Mouse (Mus musculus) neural tube, embryonic 13.5 days (tissue): Measurements from ENCODE around the gene Cct4. TPM values are rescaled to one million over a fixed set of nuclear protein-coding genes. Genes with fewer than 3 reads are reported as not detected.

Experiments
- ATAC-seq: fragments of 200-750 bp; cut with Nextera tagmentation; 2 replicates; pipeline ENCODE4 v1.8.0; 2017; ENCODE audit warnings: low read depth, mild to moderate bottlenecking, moderate TSS enrichment, moderate library complexity
- H3K27ac ChIP-seq: fragments of 300-500 bp; sonication (generic); replicated peaks from 2 replicates; pipeline ENCODE4 v1.5.1; 2015; ENCODE audit warnings: moderate library complexity, mild to moderate bottlenecking, inconsistent platforms
- H3K27me3 ChIP-seq: fragments of 300-500 bp; sonication (generic); 2 replicates; pipeline ENCODE4 v1.6.1; 2015; ENCODE audit warnings: mild to moderate bottlenecking, inconsistent platforms
- H3K36me3 ChIP-seq: fragments of 300-500 bp; sonication (generic); 2 replicates; pipeline ENCODE4 v1.6.1; 2015; ENCODE audit warnings: mild to moderate bottlenecking, inconsistent platforms
- H3K4me1 ChIP-seq: fragments of 300-500 bp; sonication (generic); replicated peaks from 2 replicates; pipeline ENCODE4 v1.6.1; 2015; ENCODE audit warnings: inconsistent platforms
- H3K4me2 ChIP-seq: fragments of 300-500 bp; sonication (generic); 2 replicates; pipeline ENCODE4 v1.6.1; 2015; ENCODE audit warnings: inconsistent platforms, mild to moderate bottlenecking, moderate library complexity
- H3K4me3 ChIP-seq: fragments of 300-500 bp; sonication (generic); 2 replicates; pipeline ENCODE4 v1.5.1; 2015; ENCODE audit warnings: mild to moderate bottlenecking, inconsistent platforms
- H3K9ac ChIP-seq: fragments of 300-500 bp; sonication (generic); 2 replicates; pipeline ENCODE4 v1.6.1; 2015; ENCODE audit warnings: moderate library complexity, mild to moderate bottlenecking, inconsistent platforms
- H3K9me3 ChIP-seq: fragments of 300-500 bp; sonication (generic); 2 replicates; pipeline ENCODE4 v1.6.1; 2016; ENCODE audit warnings: inconsistent platforms
- WGBS: fragments of 180-500 bp; shearing (Covaris S2); methylation state at CpG from one replicate; pipeline ENCODE4 v1.1.7; 2015; 5-methylcytosine and 5-hydroxymethylcytosine counted together
- polyA plus RNA-seq: library from polyadenylated mRNA; unstranded; fragments of >200 nt; fragmentation: Nextera tagmentation; extraction: Ambion mirVana; gene quantifications from 2 replicates; pipeline ENCODE4 v1.2.1, GENCODE M21; 2015

The Cct4 gene
- polyA plus RNA-seq, 1 experiment from 2014 or later, result 306 TPM

- Histone ChIP-seq H3K27me3 (no peaks in the 10 kb centered on the region), H3K4me3 (no peak overlapping the region), H3K9ac (no peak overlapping the region), H3K36me3 (no peaks in the 10 kb centered on the region), H3K9me3 (no peaks in the 10 kb centered on the region), H3K4me1 (no peaks in the 10 kb centered on the region; the same call in 1 of the 2 replicates), H3K27ac (no peak overlapping the region), H3K4me2 (no peak overlapping the region)
- ATAC-seq, result no peak
- WGBS, result 85% methylated on average over 4 of the region's 4 CpGs
These were observed 23.4 kb downstream of the Cct4 start for GRCm38 (mm10) chr11:23013580-23014294.

- Histone ChIP-seq H3K4me1 (no peaks in the 10 kb centered on the region), H3K9ac (no peak overlapping the region), H3K4me3 (no peak overlapping the region), H3K9me3 (no peaks in the 10 kb centered on the region), H3K27me3 (no peaks in the 10 kb centered on the region), H3K4me2 (no peak overlapping the region), H3K27ac (no peak overlapping the region), H3K36me3 (no peaks in the 10 kb centered on the region)
- ATAC-seq, result no peak
- 71% methylated on average over 6 of the region's 6 CpGs for WGBS
These were observed 24.7 kb downstream of the Cct4 start for GRCm38 (mm10) chr11:23014996-23015395.

GRCm38 (mm10) chr11:23017943-23018342 is 27.6 kb downstream of the Cct4 start:
- 98% methylated on average over 4 of the region's 4 CpGs for WGBS
- Histone ChIP-seq H3K27me3 (no peaks in the 10 kb centered on the region), H3K36me3 (no peaks in the 10 kb centered on the region), H3K9ac (no peak overlapping the region), H3K4me2 (no peak overlapping the region), H3K4me3 (no peak overlapping the region), H3K27ac (no peak overlapping the region), H3K4me1 (no peaks in the 10 kb centered on the region), H3K9me3 (no peaks in the 10 kb centered on the region)
- ATAC-seq, result no peak

- Histone ChIP-seq H3K9ac (no peak overlapping the region), H3K9me3 (no peaks in the 10 kb centered on the region), H3K27me3 (no peaks in the 10 kb centered on the region), H3K4me3 (no peak overlapping the region), H3K4me2 (no peak overlapping the region), H3K27ac (no peak overlapping the region), H3K4me1 (no peaks in the 10 kb centered on the region), H3K36me3 (no peaks in the 10 kb centered on the region)
- WGBS, result 74% methylated on average over 24 of the region's 24 CpGs
- ATAC-seq, result no peak
These were observed 29.9 kb downstream of the Cct4 start for GRCm38 (mm10) chr11:23020116-23020770.

GRCm38 (mm10) chr11:23020841-23021240 is 30.5 kb downstream of the Cct4 start:
- 94% methylated on average over 14 of the region's 14 CpGs for WGBS

GRCm38 (mm10) chr11:23023155-23023554 is 32.8 kb downstream of the Cct4 start:
- WGBS, result 99% methylated on average over 2 of the region's 2 CpGs
- Histone ChIP-seq H3K4me2 (no peak overlapping the region), H3K9ac (no peak overlapping the region), H3K27me3 (no peaks in the 10 kb centered on the region), H3K27ac (no peak overlapping the region), H3K9me3 (no peaks in the 10 kb centered on the region), H3K36me3 (no peaks in the 10 kb centered on the region), H3K4me1 (no peaks in the 10 kb centered on the region), H3K4me3 (no peak overlapping the region)
- ATAC-seq, result no peak

More at GRCm38 (mm10) chr11:23020841-23021240, 30.5 kb downstream of the Cct4 start:
- no peaks in the 10 kb centered on the region for H3K27me3 ChIP-seq
- no peaks in the 10 kb centered on the region for H3K9me3 ChIP-seq
- H3K9ac ChIP-seq, result no peak overlapping the region
- H3K4me1 ChIP-seq, result no peaks in the 10 kb centered on the region
- H3K4me2 ChIP-seq, result no peak overlapping the region
- H3K36me3 ChIP-seq, result no peaks in the 10 kb centered on the region
- no peak for ATAC-seq
- H3K27ac ChIP-seq, result no peak overlapping the region
- H3K4me3 ChIP-seq, result no peak overlapping the region

GRCm38 (mm10) chr11:23024169-23024568 is 33.9 kb downstream of the Cct4 start:
- Histone ChIP-seq H3K4me2 (no peak overlapping the region), H3K27me3 (no peaks in the 10 kb centered on the region), H3K36me3 (no peaks in the 10 kb centered on the region), H3K4me1 (no peaks in the 10 kb centered on the region), H3K9ac (no peak overlapping the region), H3K27ac (no peak overlapping the region), H3K9me3 (no peaks in the 10 kb centered on the region), H3K4me3 (no peak overlapping the region)
- ATAC-seq, result no peak
- 88% methylated on average over 3 of the region's 3 CpGs for WGBS

- no peak overlapping the region for H3K9ac ChIP-seq
- H3K4me1 ChIP-seq, result no peaks in the 10 kb centered on the region
- ATAC-seq, result no peak
- H3K4me3 ChIP-seq, result no peak overlapping the region
- no peaks in the 10 kb centered on the region for H3K9me3 ChIP-seq
- WGBS, result 80% methylated on average over 3 of the region's 3 CpGs
- H3K4me2 ChIP-seq, result no peak overlapping the region
- H3K27me3 ChIP-seq, result no peaks in the 10 kb centered on the region
- H3K36me3 ChIP-seq, result no peaks in the 10 kb centered on the region
- H3K27ac ChIP-seq, result no peak overlapping the region
These were observed 38.6 kb downstream of the Cct4 start for GRCm38 (mm10) chr11:23028957-23029356.

GRCm38 (mm10) chr11:23029399-23029798 is 39.1 kb downstream of the Cct4 start:
- H3K9ac ChIP-seq, result no peak overlapping the region
- H3K4me2 ChIP-seq, result no peak overlapping the region
- H3K9me3 ChIP-seq, result no peaks in the 10 kb centered on the region
- ATAC-seq, result no peak
- no peaks in the 10 kb centered on the region for H3K36me3 ChIP-seq
- no peaks in the 10 kb centered on the region for H3K4me1 ChIP-seq
- no peak overlapping the region for H3K27ac ChIP-seq
- 84% methylated on average over 6 of the region's 6 CpGs for WGBS
- no peaks in the 10 kb centered on the region for H3K27me3 ChIP-seq
- H3K4me3 ChIP-seq, result no peak overlapping the region

GRCm38 (mm10) chr11:23047252-23047651 is 56.9 kb downstream of the Cct4 start:
- Histone ChIP-seq H3K9me3 (no peaks in the 10 kb centered on the region), H3K4me1 (no peaks in the 10 kb centered on the region; the same call in 1 of the 2 replicates), H3K36me3 (no peaks in the 10 kb centered on the region), H3K27ac (no peak overlapping the region), H3K9ac (no peak overlapping the region), H3K27me3 (0 out of 2 replicates have a peak, but pooled peaks cover 3% of the 10 kb centered on the region), H3K4me3 (no peak overlapping the region), H3K4me2 (no peak overlapping the region)
- no peak for ATAC-seq
- 67% methylated on average over 5 of the region's 5 CpGs for WGBS

GRCm38 (mm10) chr11:23047663-23048582 is 57.6 kb downstream of the Cct4 start:
- H3K4me3 ChIP-seq, result 0 out of 2 replicates have a peak overlapping the region, but pooled peaks have one; percentile 8
- WGBS, result 37% methylated on average over 20 of the region's 20 CpGs

GRCm38 (mm10) chr11:23049642-23050041 is 59.3 kb downstream of the Cct4 start:
- no peak for ATAC-seq
- Histone ChIP-seq H3K9me3 (no peaks in the 10 kb centered on the region), H3K4me1 (no peaks in the 10 kb centered on the region; the same call in 1 of the 2 replicates), H3K36me3 (no peaks in the 10 kb centered on the region), H3K4me2 (no peak overlapping the region), H3K4me3 (no peak overlapping the region), H3K9ac (no peak overlapping the region), H3K27me3 (0 out of 2 replicates have a peak, but pooled peaks cover 3% of the 10 kb centered on the region), H3K27ac (no peak overlapping the region)

More at GRCm38 (mm10) chr11:23047663-23048582, 57.6 kb downstream of the Cct4 start:
- Histone ChIP-seq H3K9me3 (no peaks in the 10 kb centered on the region), H3K27ac (no peak overlapping the region), H3K4me2 (peak overlapping the region; percentile 43), H3K9ac (no peak overlapping the region), H3K4me1 (no peaks in the 10 kb centered on the region; the same call in 1 of the 2 replicates), H3K27me3 (0 out of 2 replicates have a peak, but pooled peaks cover 3% of the 10 kb centered on the region), H3K36me3 (no peaks in the 10 kb centered on the region)
- ATAC-seq, result no peak
